Mouse (Mus musculus) kidney, postnatal 0 days (tissue): ENCODE results near the gene Cdh22. TPM values are rescaled to one million over a fixed set of nuclear protein-coding genes. Genes with fewer than 3 reads are reported as not detected.

ENCODE experiments used
- ATAC-seq: fragments of 200-750 bp; cut with Nextera tagmentation; replicated peaks from 2 replicates; pipeline ENCODE4 v1.8.0; 2017; ENCODE audit warnings: low read depth, moderate number of reproducible peaks, moderate TSS enrichment, moderate library complexity; ENCODE audit not compliant: low FRiP score
- DNase-seq: peaks from one replicate; pipeline ENCODE4 v3.0.0-alpha.2; 2016; ENCODE audit warnings: low spot score
- H3K27ac ChIP-seq: fragments of 300-500 bp; sonication (generic); 2 replicates; pipeline ENCODE4 v1.5.1; 2014; ENCODE audit warnings: mild to moderate bottlenecking
- H3K27me3 ChIP-seq: fragments of 300-500 bp; sonication (generic); 2 replicates; pipeline ENCODE4 v1.6.1; 2014; ENCODE audit warnings: low read length, mixed read lengths; ENCODE audit not compliant: insufficient read depth
- H3K36me3 ChIP-seq: fragments of 300-500 bp; sonication (generic); 2 replicates; pipeline ENCODE4 v1.6.1; 2014; ENCODE audit warnings: low read length, mixed read lengths; ENCODE audit not compliant: insufficient read depth
- H3K4me1 ChIP-seq: fragments of 300-500 bp; sonication (generic); replicated peaks from 2 replicates; pipeline ENCODE4 v1.6.1; 2014; ENCODE audit warnings: antibody characterized with exemption, low read length, mixed read lengths; ENCODE audit not compliant: insufficient read depth
- H3K4me2 ChIP-seq: fragments of 300-500 bp; sonication (generic); 2 replicates; pipeline ENCODE4 v1.6.1; 2014; ENCODE audit warnings: mild to moderate bottlenecking, low read length, moderate library complexity, mixed read lengths
- H3K4me3 ChIP-seq: fragments of 300-500 bp; sonication (generic); replicated peaks from 2 replicates; pipeline ENCODE4 v1.5.1; 2014; ENCODE audit warnings: low read depth, low read length
- H3K9ac ChIP-seq: fragments of 300-500 bp; sonication (generic); 2 replicates; pipeline ENCODE4 v1.6.1; 2014; ENCODE audit warnings: low read depth, low read length
- H3K9me3 ChIP-seq: fragments of 300-500 bp; sonication (generic); replicated peaks from 2 replicates; pipeline ENCODE4 v1.6.1; 2016; ENCODE audit warnings: low read length, inconsistent platforms, mixed read lengths
- CTCF ChIP-seq: IDR thresholded peaks from 2 replicates; pipeline ENCODE4 v1.5.1; 2016; ENCODE audit warnings: antibody characterized with exemption, low read depth, mild to moderate bottlenecking, moderate library complexity
- WGBS: fragments of 180-500 bp; shearing (Covaris S2); extraction: QIAGEN DNeasy Blood & Tissue Kit; methylation state at CpG from one replicate; pipeline ENCODE4 v1.1.7; 2014; 5-methylcytosine and 5-hydroxymethylcytosine counted together
- polyA plus RNA-seq: library from polyadenylated mRNA; unstranded; fragments of >200 nt; fragmentation: Nextera tagmentation; extraction: Ambion mirVana; gene quantifications from 2 replicates; pipeline ENCODE4 v1.2.1, GENCODE M21; 2015

Gene Cdh22
- polyA plus RNA-seq, 1 experiment from 2014 or later = 1.6 TPM

DNA sequence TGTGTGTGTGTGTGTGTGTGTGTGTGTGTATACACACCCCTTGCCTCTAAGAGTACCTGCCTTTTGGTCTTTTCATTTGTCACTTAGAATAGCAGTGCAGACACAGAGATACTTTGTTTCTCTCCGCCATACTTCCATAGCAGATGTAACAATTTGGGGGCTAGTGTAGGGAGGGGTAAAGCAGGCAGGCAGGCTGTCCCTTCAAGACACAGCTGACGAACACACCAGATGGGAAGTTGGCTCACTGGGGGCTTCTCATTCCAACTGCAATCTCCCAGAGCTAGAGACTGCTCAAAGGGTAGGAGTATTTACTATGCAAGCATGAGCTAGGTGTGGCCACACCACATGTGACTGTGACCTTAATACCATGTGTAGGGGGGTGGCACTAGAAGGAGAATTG, 165.8 kb downstream of the Cdh22 start:
- 74% methylated on average over 2 of the region's 2 CpGs for WGBS

GRCm38 (mm10) chr2:165064489-165064888, 170.2 kb downstream of the Cdh22 start:
- H3K27me3 ChIP-seq = no peaks in the 10 kb centered on the region
- H3K9me3 ChIP-seq = no peaks in the 10 kb centered on the region
- no peak for TF ChIP-seq CTCF
- 28% methylated on average over 7 of the region's 7 CpGs for WGBS
- H3K4me1 ChIP-seq = no peaks in the 10 kb centered on the region
- H3K9ac ChIP-seq = no peak overlapping the region
- H3K27ac ChIP-seq = no peak overlapping the region
- H3K4me2 ChIP-seq = no peak overlapping the region
- no peaks in the 10 kb centered on the region for H3K36me3 ChIP-seq
- 0 out of 2 replicates have a peak, but pooled peaks have one; percentile 46 for ATAC-seq
- H3K4me3 ChIP-seq = no peak overlapping the region
- DNase-seq = peak; percentile 35

More for the DNA sequence above, 165.8 kb downstream of the Cdh22 start:
- no peak for TF ChIP-seq CTCF
- H3K9me3 ChIP-seq = no peaks in the 10 kb centered on the region
- DNase-seq = no peak
- no peaks in the 10 kb centered on the region for H3K36me3 ChIP-seq
- no peak overlapping the region for H3K9ac ChIP-seq
- no peak overlapping the region for H3K4me2 ChIP-seq
- no peaks in the 10 kb centered on the region for H3K4me1 ChIP-seq
- ATAC-seq = no peak
- peaks cover under 1% of the 10 kb centered on the region; the same call in 1 of the 2 replicates for H3K27me3 ChIP-seq
- H3K4me3 ChIP-seq = no peak overlapping the region
- no peak overlapping the region for H3K27ac ChIP-seq

DNA sequence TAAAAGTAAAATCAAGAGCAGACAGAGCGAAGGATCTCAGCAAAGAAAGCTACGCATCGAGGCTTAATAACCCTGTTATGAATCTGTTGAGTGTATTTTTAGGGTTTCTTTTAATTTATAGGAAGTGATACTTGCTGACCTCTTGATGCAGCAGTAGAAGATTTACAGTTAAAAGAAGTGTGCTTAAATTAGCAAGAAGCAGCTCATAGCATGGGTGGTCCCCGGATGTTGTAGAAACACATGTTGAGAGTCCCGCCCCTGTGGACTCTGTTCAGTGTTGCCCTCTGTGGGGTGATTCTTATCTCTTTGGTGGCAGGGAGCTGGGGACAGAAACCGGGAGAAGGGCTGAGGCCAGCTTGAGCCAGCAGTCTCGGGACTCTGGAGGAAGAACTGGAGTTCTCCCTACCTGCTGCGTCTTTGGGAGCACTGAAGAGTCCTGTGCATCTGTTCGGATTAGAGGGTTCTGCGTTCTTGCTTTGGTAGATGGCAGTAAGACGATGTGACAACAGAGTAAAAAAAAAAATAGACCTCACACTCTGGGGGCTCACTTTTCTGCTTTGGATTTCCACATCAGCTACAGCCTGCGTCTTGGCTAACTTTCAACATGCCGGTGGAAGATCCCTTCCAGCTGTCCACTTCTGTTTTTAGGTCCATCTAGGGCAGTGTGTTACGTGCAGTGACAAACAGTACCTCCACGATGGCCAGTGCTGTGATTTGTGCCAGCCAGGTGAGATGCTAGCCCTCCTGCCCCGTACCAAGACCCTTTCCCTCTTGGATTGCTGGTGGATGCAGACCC, 172.8 kb downstream of the Cdh22 start:
- no peaks in the 10 kb centered on the region for H3K27me3 ChIP-seq
- 49% methylated on average over 16 of the region's 16 CpGs for WGBS
- 0 out of 2 replicates have a peak overlapping the region, but pooled peaks have one; percentile 27 for H3K4me2 ChIP-seq
- H3K9me3 ChIP-seq = no peaks in the 10 kb centered on the region
- H3K4me1 ChIP-seq = 0 out of 2 replicates have a peak, but pooled peaks cover under 1% of the 10 kb centered on the region
- ATAC-seq (no peak), DNase-seq (peak; percentile 79)
- no peak overlapping the region for H3K4me3 ChIP-seq
- no peaks in the 10 kb centered on the region for H3K36me3 ChIP-seq
- H3K27ac ChIP-seq = peak overlapping the region; percentile 56
- TF ChIP-seq CTCF = no peak
- H3K9ac ChIP-seq = no peak overlapping the region

Other genes with a start within 250 kb of the Cdh22 start
- 35.6 and 38.6 TPM in 2 replicates for gene Ncoa5, start 200.0 kb downstream of the Cdh22 start, polyA plus RNA-seq
- gene Cd40, start 179.2 kb downstream of the Cdh22 start, polyA plus RNA-seq = 13.5 and 16.7 TPM in 2 replicates
- gene 1700025C18Rik, start 144.1 kb downstream of the Cdh22 start, polyA plus RNA-seq = not detected in 2 replicates
- 51.6 and 55.7 TPM in 2 replicates for gene Slc35c2, start 53.0 kb upstream of the Cdh22 start, polyA plus RNA-seq
- 51.5 and 59.3 TPM in 2 replicates for gene Elmo2, start 91.6 kb upstream of the Cdh22 start, polyA plus RNA-seq
- 0.58 and 0.60 TPM in 2 replicates for gene Zfp663, start 133.9 kb upstream of the Cdh22 start, polyA plus RNA-seq
- 3.6 and 4.7 TPM in 2 replicates for gene Zfp334, start 153.4 kb upstream of the Cdh22 start, polyA plus RNA-seq
- 0.11 and 0.14 TPM in 2 replicates for gene Ocstamp, start 165.6 kb upstream of the Cdh22 start, polyA plus RNA-seq
- gene Slc13a3, start 238.4 kb upstream of the Cdh22 start, polyA plus RNA-seq = 8.3 and 9.7 TPM in 2 replicates